Mouse (Mus musculus): Measurements from ENCODE around the gene Psmb10. TPM values are rescaled to one million over a fixed set of nuclear protein-coding genes. Genes with fewer than 3 reads are reported as not detected.
"Not testable (repeated sequence)": the region's sequence is repeated elsewhere in the genome, so short reads cannot be mapped to it uniquely, and the experiment has no call there.

The Psmb10 gene
- polyA plus RNA-seq (2015; fragmentation: Nextera tagmentation; extraction: Ambion mirVana): 28.6 and 29.0 TPM in 2 replicates

GRCm38 (mm10) chr8:105938306-105938669 is at the start of gene Psmb10:
Gene Psmb10 (minus strand): TSS chr8:105938444.
- Histone ChIP-seq H3K27me3 (no peaks in the 10 kb centered on the region), H3K9ac (peak within 1 kb of the TSS; percentile 82), H3K4me3 (peak within 1 kb of the TSS; percentile 79), H3K36me3 (peaks cover 39% of the 10 kb centered on the region), H3K27ac (peak within 1 kb of the TSS; percentile 81), H3K4me1 (peaks cover 20% of the 10 kb centered on the region), H3K9me3 (no peaks in the 10 kb centered on the region), H3K4me2 (peak within 1 kb of the TSS; percentile 95)
- WGBS: 33% methylated on average over 4 of the region's 4 CpGs
- ATAC-seq (ENCODE audit: insufficient number of reproducible peaks, insufficient read depth, low FRiP score, low TSS enrichment, low read depth): no peak

GRCm38 (mm10) chr8:105983406-105983805 is 45.2 kb upstream of the Psmb10 start:
- not testable (repeated sequence) for H3K9me3 ChIP-seq; H3K9ac ChIP-seq; H3K4me1 ChIP-seq; H3K27me3 ChIP-seq; H3K36me3 ChIP-seq; H3K27ac ChIP-seq; ATAC-seq (ENCODE audit: insufficient number of reproducible peaks, insufficient read depth, low FRiP score, low TSS enrichment, low read depth); H3K4me2 ChIP-seq; H3K4me3 ChIP-seq
- 79% methylated on average over 11 of the region's 11 CpGs for WGBS

- H3K36me3 ChIP-seq: no peaks in the 10 kb centered on the region
- 87% methylated on average over 1 of the region's 1 CpGs for WGBS
- H3K27me3 ChIP-seq: no peaks in the 10 kb centered on the region
- H3K4me1 ChIP-seq: no peaks in the 10 kb centered on the region
- H3K4me3 ChIP-seq: no peak overlapping the region
- H3K27ac ChIP-seq: no peak overlapping the region
- no peak overlapping the region for H3K9ac ChIP-seq
- H3K9me3 ChIP-seq: no peaks in the 10 kb centered on the region
- ATAC-seq (ENCODE audit: insufficient number of reproducible peaks, insufficient read depth, low FRiP score, low TSS enrichment, low read depth): no peak
- no peak overlapping the region for H3K4me2 ChIP-seq
These were observed 42.9 kb upstream of the Psmb10 start for GRCm38 (mm10) chr8:105981146-105981545.

- H3K9ac ChIP-seq: no peak within 1 kb of the TSS
- H3K27me3 ChIP-seq: no peaks in the 10 kb centered on the region
- no peak within 1 kb of the TSS for H3K4me3 ChIP-seq
- no peaks in the 10 kb centered on the region for H3K36me3 ChIP-seq
- H3K4me2 ChIP-seq: no peak within 1 kb of the TSS
- H3K9me3 ChIP-seq: no peaks in the 10 kb centered on the region
- 0 out of 2 replicates have a peak, but pooled peaks have one; percentile 20 for ATAC-seq (ENCODE audit: insufficient number of reproducible peaks, insufficient read depth, low FRiP score, low TSS enrichment, low read depth)
- no peaks in the 10 kb centered on the region for H3K4me1 ChIP-seq
- WGBS: 93% methylated on average over 15 of the region's 15 CpGs
- no peak within 1 kb of the TSS for H3K27ac ChIP-seq
These were observed 41.1 kb upstream of the Psmb10 start, which contains the start of gene Dpep3 for GRCm38 (mm10) chr8:105979325-105979724. Gene Dpep3 (minus strand): TSS chr8:105979429.

- Histone ChIP-seq H3K9ac (no peak overlapping the region), H3K27me3 (no peaks in the 10 kb centered on the region), H3K27ac (no peak overlapping the region), H3K4me3 (no peak overlapping the region), H3K9me3 (no peaks in the 10 kb centered on the region), H3K4me2 (no peak overlapping the region), H3K4me1 (no peaks in the 10 kb centered on the region), H3K36me3 (no peaks in the 10 kb centered on the region)
- ATAC-seq (ENCODE audit: insufficient number of reproducible peaks, insufficient read depth, low FRiP score, low TSS enrichment, low read depth): no peak
- 68% methylated on average over 7 of the region's 7 CpGs for WGBS
These were observed 37.1 kb upstream of the Psmb10 start for GRCm38 (mm10) chr8:105975363-105975762.

- 70% methylated on average over 8 of the region's 8 CpGs for WGBS
- ATAC-seq (ENCODE audit: insufficient number of reproducible peaks, insufficient read depth, low FRiP score, low TSS enrichment, low read depth): no peak
- Histone ChIP-seq H3K9ac (no peak overlapping the region), H3K4me1 (peaks cover 11% of the 10 kb centered on the region), H3K27ac (no peak overlapping the region), H3K4me2 (no peak overlapping the region), H3K36me3 (no peaks in the 10 kb centered on the region), H3K27me3 (no peaks in the 10 kb centered on the region), H3K4me3 (no peak overlapping the region), H3K9me3 (no peaks in the 10 kb centered on the region)
These were observed 32.9 kb upstream of the Psmb10 start for GRCm38 (mm10) chr8:105971019-105971720.

GRCm38 (mm10) chr8:105969367-105969766 is 31.1 kb upstream of the Psmb10 start:
- WGBS: 70% methylated on average over 1 of the region's 1 CpGs
- no peaks in the 10 kb centered on the region for H3K27me3 ChIP-seq
- H3K4me2 ChIP-seq: no peak overlapping the region
- H3K9ac ChIP-seq: no peak overlapping the region
- no peak overlapping the region for H3K27ac ChIP-seq
- peaks cover 21% of the 10 kb centered on the region for H3K4me1 ChIP-seq
- no peak for ATAC-seq (ENCODE audit: insufficient number of reproducible peaks, insufficient read depth, low FRiP score, low TSS enrichment, low read depth)
- H3K9me3 ChIP-seq: no peaks in the 10 kb centered on the region
- H3K36me3 ChIP-seq: no peaks in the 10 kb centered on the region
- H3K4me3 ChIP-seq: no peak overlapping the region

GRCm38 (mm10) chr8:105966692-105967311 is 28.6 kb upstream of the Psmb10 start:
- Histone ChIP-seq H3K27ac (peak overlapping the region; percentile 39), H3K27me3 (no peaks in the 10 kb centered on the region), H3K4me3 (peak overlapping the region; percentile 84), H3K9ac (peak overlapping the region; percentile 57; the same call in 1 of the 2 replicates), H3K9me3 (no peaks in the 10 kb centered on the region), H3K4me2 (peak overlapping the region; percentile 75), H3K36me3 (no peaks in the 10 kb centered on the region), H3K4me1 (peaks cover 35% of the 10 kb centered on the region)
- no peak for ATAC-seq (ENCODE audit: insufficient number of reproducible peaks, insufficient read depth, low FRiP score, low TSS enrichment, low read depth)
- WGBS: 7% methylated on average over 19 of the region's 19 CpGs

GRCm38 (mm10) chr8:105965905-105966341 is 27.7 kb upstream of the Psmb10 start, which contains the start of gene Slc12a4:
Gene Slc12a4 (minus strand): TSS chr8:105966097.
- no peaks in the 10 kb centered on the region for H3K9me3 ChIP-seq
- peak within 1 kb of the TSS; percentile 94 for H3K27ac ChIP-seq
- peak within 1 kb of the TSS; percentile 92 for H3K9ac ChIP-seq
- peak within 1 kb of the TSS; percentile 84 for H3K4me3 ChIP-seq
- peak; percentile 84 for ATAC-seq (ENCODE audit: insufficient number of reproducible peaks, insufficient read depth, low FRiP score, low TSS enrichment, low read depth)
- H3K4me1 ChIP-seq: peaks cover 41% of the 10 kb centered on the region
- H3K36me3 ChIP-seq: peaks cover 4% of the 10 kb centered on the region; the same call in 1 of the 2 replicates
- H3K27me3 ChIP-seq: no peaks in the 10 kb centered on the region
- H3K4me2 ChIP-seq: peak within 1 kb of the TSS; percentile 75
- under 1% methylated on average over 47 of the region's 47 CpGs for WGBS

GRCm38 (mm10) chr8:105965266-105965904 is 27.1 kb upstream of the Psmb10 start:
- WGBS: 1% methylated on average over 40 of the region's 40 CpGs
- Histone ChIP-seq H3K9ac (peak overlapping the region; percentile 92), H3K4me2 (peak overlapping the region; percentile 75), H3K27me3 (no peaks in the 10 kb centered on the region), H3K4me1 (peaks cover 41% of the 10 kb centered on the region), H3K36me3 (peaks cover 7% of the 10 kb centered on the region), H3K9me3 (no peaks in the 10 kb centered on the region), H3K27ac (peak overlapping the region; percentile 94), H3K4me3 (peak overlapping the region; percentile 84)
- ATAC-seq (ENCODE audit: insufficient number of reproducible peaks, insufficient read depth, low FRiP score, low TSS enrichment, low read depth): peak; percentile 72

GRCm38 (mm10) chr8:105964506-105965265 is 26.4 kb upstream of the Psmb10 start:
- Histone ChIP-seq H3K27me3 (no peaks in the 10 kb centered on the region), H3K9ac (peak overlapping the region; percentile 92), H3K9me3 (no peaks in the 10 kb centered on the region), H3K36me3 (peaks cover 14% of the 10 kb centered on the region), H3K4me3 (peak overlapping the region; percentile 84), H3K27ac (peak overlapping the region; percentile 94; the same call in 1 of the 2 replicates), H3K4me1 (peaks cover 47% of the 10 kb centered on the region), H3K4me2 (peak overlapping the region; percentile 75)
- 52% methylated on average over 12 of the region's 12 CpGs for WGBS
- no peak for ATAC-seq (ENCODE audit: insufficient number of reproducible peaks, insufficient read depth, low FRiP score, low TSS enrichment, low read depth)

Measured in embryonic facial prominence, embryonic 13.5 days (tissue).